Mouse (Mus musculus) small intestine, adult 2 months (tissue): ENCODE results near the gene C8g.

Source experiments
- CTCF ChIP-seq: fragments of 200-500 bp; IDR thresholded peaks from 2 replicates; pipeline ENCODE4 v1.5.1; 2012; ENCODE audit warnings: low read depth, mild to moderate bottlenecking, control low read depth, inconsistent platforms, low read length, moderate library complexity, mixed read lengths; ENCODE audit not compliant: insufficient replicate concordance, insufficient read length; ENCODE audit errors: extremely low read depth
- POLR2A ChIP-seq: fragments of 200-500 bp; IDR thresholded peaks from 2 replicates; pipeline ENCODE4 v1.6.1; 2012; ENCODE audit warnings: low read depth, mild to moderate bottlenecking, control low read depth, inconsistent platforms, low read length, moderate library complexity

GRCm38 (mm10) chr2:25492988-25493387 is 8.5 kb downstream of the C8g start:
- TF ChIP-seq CTCF (no peak), POLR2A (no peak)
